Mouse (Mus musculus) small intestine, adult 2 months (tissue): ENCODE results near the gene Traf3ip3. TPM values are rescaled to one million over a fixed set of nuclear protein-coding genes. Genes with fewer than 3 reads are reported as not detected.
A peak's percentile ranks its signal among the peaks of the same experiment; 100 is the strongest.

Experiments used
- H3K27ac ChIP-seq: fragments of 200-500 bp; 2 replicates; pipeline ENCODE4 v1.5.1; 2012; ENCODE audit warnings: low read depth, low read length, control low read depth, inconsistent platforms; ENCODE audit not compliant: insufficient read depth
- H3K27me3 ChIP-seq: fragments of 200-500 bp; 2 replicates; pipeline ENCODE4 v1.6.1; 2012; ENCODE audit warnings: mild to moderate bottlenecking, moderate library complexity, low read length, inconsistent platforms; ENCODE audit not compliant: control insufficient read depth, insufficient read depth
- H3K36me3 ChIP-seq: fragments of 200-500 bp; 2 replicates; pipeline ENCODE4 v1.6.1; 2012; ENCODE audit warnings: mild to moderate bottlenecking, low read length, control low read depth, inconsistent platforms; ENCODE audit not compliant: control insufficient read depth, insufficient read depth
- H3K4me1 ChIP-seq: fragments of 200-500 bp; 2 replicates; pipeline ENCODE4 v1.6.1; 2012; ENCODE audit warnings: low read length, inconsistent platforms, mixed read lengths; ENCODE audit not compliant: control insufficient read depth, insufficient read depth, insufficient read length
- H3K4me3 ChIP-seq: fragments of 200-500 bp; 2 replicates; pipeline ENCODE4 v1.5.1; 2012; ENCODE audit warnings: low read depth, mild to moderate bottlenecking, control low read depth, inconsistent platforms, low read length, moderate library complexity
- CTCF ChIP-seq: fragments of 200-500 bp; IDR thresholded peaks from 2 replicates; pipeline ENCODE4 v1.5.1; 2012; ENCODE audit warnings: low read depth, mild to moderate bottlenecking, control low read depth, inconsistent platforms, low read length, moderate library complexity, mixed read lengths; ENCODE audit not compliant: insufficient replicate concordance, insufficient read length; ENCODE audit errors: extremely low read depth
- POLR2A ChIP-seq: fragments of 200-500 bp; IDR thresholded peaks from 2 replicates; pipeline ENCODE4 v1.6.1; 2012; ENCODE audit warnings: low read depth, mild to moderate bottlenecking, control low read depth, inconsistent platforms, low read length, moderate library complexity
- WGBS: fragments of 180-500 bp; shearing (Covaris S2); methylation state at CpG from one replicate; pipeline ENCODE4 v1.1.7; 2018; 5-methylcytosine and 5-hydroxymethylcytosine counted together
- polyA plus RNA-seq: library from polyadenylated mRNA; depleted of rRNA; stranded (reverse); fragments of >200 nt; gene quantifications from 2 replicates; pipeline ENCODE4 v1.2.3, GENCODE M21; 2012

The Traf3ip3 gene
- polyA plus RNA-seq, 1 experiment = 4.6 TPM

GRCm38 (mm10) chr1:193138669-193139068, 62.8 kb downstream of the Traf3ip3 start:
- Histone ChIP-seq H3K4me1 (no peaks in the 10 kb centered on the region), H3K36me3 (no peaks in the 10 kb centered on the region), H3K27ac (no peak overlapping the region), H3K4me3 (no peak overlapping the region), H3K27me3 (no peaks in the 10 kb centered on the region)
- 29% methylated on average over 3 of the region's 3 CpGs for WGBS
- TF ChIP-seq CTCF = no peak
- no peak for TF ChIP-seq POLR2A

- Histone ChIP-seq H3K4me1 (no peaks in the 10 kb centered on the region), H3K36me3 (no peaks in the 10 kb centered on the region), H3K27ac (no peak overlapping the region), H3K4me3 (no peak overlapping the region), H3K27me3 (no peaks in the 10 kb centered on the region)
- TF ChIP-seq CTCF (no peak), POLR2A (no peak)
- 56% methylated on average over 7 of the region's 7 CpGs for WGBS
Observed at GRCm38 (mm10) chr1:193138087-193138486, 63.4 kb downstream of the Traf3ip3 start.

DNA sequence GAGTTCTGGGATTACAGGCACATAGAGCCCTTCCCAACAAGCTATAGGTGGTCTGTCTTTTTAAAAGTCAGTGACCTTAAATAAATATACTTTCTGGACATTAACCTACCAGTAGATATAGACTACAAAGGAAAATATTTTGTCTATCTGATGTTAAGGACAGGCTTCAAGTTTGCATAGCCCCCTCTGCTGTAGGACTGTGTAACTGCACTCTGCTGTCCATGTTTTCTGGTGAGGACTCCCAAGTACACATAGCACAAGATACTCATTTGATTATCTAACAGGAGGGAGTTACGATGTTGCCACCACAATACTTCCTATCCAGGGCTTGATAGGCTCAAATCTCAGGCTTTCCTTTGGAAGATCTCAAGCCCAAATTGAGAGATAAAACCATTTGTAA, 67.8 kb downstream of the Traf3ip3 start:
- Histone ChIP-seq H3K4me3 (no peak overlapping the region), H3K36me3 (no peaks in the 10 kb centered on the region), H3K27ac (no peak overlapping the region), H3K27me3 (no peaks in the 10 kb centered on the region), H3K4me1 (peaks cover 2% of the 10 kb centered on the region; the same call in 1 of the 2 replicates)
- TF ChIP-seq POLR2A (no peak), CTCF (no peak)
- 93% methylated on average over 1 of the region's 1 CpGs for WGBS

DNA sequence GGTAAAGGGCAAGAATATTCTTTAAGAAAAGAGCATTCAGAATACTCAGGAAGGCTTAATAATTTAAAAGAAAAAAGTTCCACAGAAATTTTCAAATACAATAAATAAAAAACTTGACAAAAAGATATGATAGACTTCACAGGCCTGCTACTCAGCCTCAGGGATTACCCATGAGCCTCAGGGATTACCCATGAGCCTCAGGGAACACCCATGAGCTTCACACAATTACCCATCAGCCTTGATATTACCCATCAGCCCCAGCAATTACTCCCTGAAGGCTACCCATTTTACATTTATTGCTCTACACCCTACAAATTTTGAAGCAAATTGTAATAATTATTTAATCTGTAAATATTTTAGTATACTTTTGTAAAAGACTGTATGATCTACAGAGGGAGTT, 69.1 kb downstream of the Traf3ip3 start:
- H3K4me3 ChIP-seq = no peak overlapping the region
- H3K27ac ChIP-seq = no peak overlapping the region
- TF ChIP-seq CTCF (no peak), POLR2A (no peak)
- no peaks in the 10 kb centered on the region for H3K27me3 ChIP-seq
- H3K4me1 ChIP-seq = peaks cover 2% of the 10 kb centered on the region; the same call in 1 of the 2 replicates
- H3K36me3 ChIP-seq = peaks cover 2% of the 10 kb centered on the region; the same call in 1 of the 2 replicates

DNA sequence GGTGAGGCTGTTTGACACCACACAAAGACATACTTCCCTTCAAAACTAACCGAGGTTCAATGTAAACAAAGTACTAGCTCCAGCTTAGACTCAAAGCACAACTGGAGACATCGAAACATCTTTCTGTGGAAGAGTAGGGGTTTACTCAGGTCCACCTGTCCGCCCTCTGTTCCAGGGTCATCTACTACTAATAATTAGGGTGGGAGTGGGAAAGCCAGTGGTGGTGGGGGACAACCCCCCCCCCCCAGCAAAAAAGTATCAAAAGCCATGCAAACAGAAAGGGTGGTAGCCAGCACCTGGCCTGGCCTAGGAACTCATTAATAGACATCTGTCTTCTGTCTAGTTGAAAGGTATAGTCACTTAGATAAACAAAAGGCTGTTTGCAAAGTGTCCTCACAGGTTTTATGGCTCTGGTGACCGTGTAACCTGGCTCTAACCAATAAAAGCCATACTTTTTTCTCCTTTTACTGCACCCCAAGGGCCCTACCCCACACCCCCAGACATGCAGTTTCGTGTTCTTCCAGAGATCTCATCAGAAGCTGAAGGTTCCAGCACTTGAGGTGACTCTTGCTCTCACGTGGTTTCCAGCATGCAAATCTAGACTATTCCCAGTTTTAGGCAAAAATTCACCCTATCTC, 70.1 kb downstream of the Traf3ip3 start:
- WGBS = 28% methylated on average over 6 of the region's 6 CpGs
- H3K27me3 ChIP-seq = no peaks in the 10 kb centered on the region
- H3K27ac ChIP-seq = peak overlapping the region; percentile 50
- TF ChIP-seq POLR2A = no peak
- no peak for TF ChIP-seq CTCF
- peaks cover 3% of the 10 kb centered on the region; the same call in 1 of the 2 replicates for H3K36me3 ChIP-seq
- peaks cover 2% of the 10 kb centered on the region; the same call in 1 of the 2 replicates for H3K4me1 ChIP-seq
- H3K4me3 ChIP-seq = no peak overlapping the region

GRCm38 (mm10) chr1:193130839-193131238, 70.7 kb downstream of the Traf3ip3 start:
- Histone ChIP-seq H3K4me1 (peaks cover 2% of the 10 kb centered on the region; the same call in 1 of the 2 replicates), H3K4me3 (no peak overlapping the region)
- no peak for TF ChIP-seq CTCF
- no peak for TF ChIP-seq POLR2A

DNA sequence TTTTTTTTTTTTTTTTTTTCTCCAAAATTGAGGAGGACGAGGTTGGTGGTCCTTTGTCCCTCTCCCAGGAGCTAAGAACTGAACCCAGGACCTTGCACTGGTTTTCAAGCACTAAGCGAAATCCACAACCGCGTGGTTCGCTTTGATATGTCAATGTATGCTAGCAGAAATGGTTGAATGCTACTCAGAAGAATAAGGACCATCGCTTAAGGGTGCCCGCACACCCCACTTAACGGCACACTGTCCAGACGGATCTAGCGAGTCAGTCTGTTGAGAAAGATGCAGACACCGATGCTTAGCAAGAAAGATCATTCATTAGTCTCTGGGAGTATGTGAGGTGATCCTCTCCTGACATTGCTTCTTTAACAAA, 71.1 kb downstream of the Traf3ip3 start:
- 17% methylated on average over 11 of the region's 11 CpGs for WGBS
- peak overlapping the region; percentile 21; the same call in 1 of the 2 replicates for H3K27ac ChIP-seq
- no peaks in the 10 kb centered on the region for H3K27me3 ChIP-seq
- H3K4me3 ChIP-seq = peak overlapping the region; percentile 45
- TF ChIP-seq POLR2A (no peak), CTCF (no peak)
- H3K4me1 ChIP-seq = peaks cover 2% of the 10 kb centered on the region; the same call in 1 of the 2 replicates
- H3K36me3 ChIP-seq = peaks cover 3% of the 10 kb centered on the region; the same call in 1 of the 2 replicates

More at GRCm38 (mm10) chr1:193130839-193131238, 70.7 kb downstream of the Traf3ip3 start:
- Histone ChIP-seq H3K36me3 (peaks cover 3% of the 10 kb centered on the region; the same call in 1 of the 2 replicates), H3K27ac (peak overlapping the region; percentile 21), H3K27me3 (no peaks in the 10 kb centered on the region)
- WGBS = 25% methylated on average over 8 of the region's 8 CpGs
